Mouse (Mus musculus) right cerebral cortex, adult 18-20 months (tissue): ENCODE measurements around the gene Tbx1.
"Not testable (repeated sequence)": the region's sequence is repeated elsewhere in the genome, so short reads cannot be mapped to it uniquely, and the experiment has no call there.

Source experiments
- DNase-seq: peaks from one replicate; pipeline ENCODE4 v3.0.0; 2022; ENCODE audit warnings: mixed read lengths

Gene Tbx1

DNA sequence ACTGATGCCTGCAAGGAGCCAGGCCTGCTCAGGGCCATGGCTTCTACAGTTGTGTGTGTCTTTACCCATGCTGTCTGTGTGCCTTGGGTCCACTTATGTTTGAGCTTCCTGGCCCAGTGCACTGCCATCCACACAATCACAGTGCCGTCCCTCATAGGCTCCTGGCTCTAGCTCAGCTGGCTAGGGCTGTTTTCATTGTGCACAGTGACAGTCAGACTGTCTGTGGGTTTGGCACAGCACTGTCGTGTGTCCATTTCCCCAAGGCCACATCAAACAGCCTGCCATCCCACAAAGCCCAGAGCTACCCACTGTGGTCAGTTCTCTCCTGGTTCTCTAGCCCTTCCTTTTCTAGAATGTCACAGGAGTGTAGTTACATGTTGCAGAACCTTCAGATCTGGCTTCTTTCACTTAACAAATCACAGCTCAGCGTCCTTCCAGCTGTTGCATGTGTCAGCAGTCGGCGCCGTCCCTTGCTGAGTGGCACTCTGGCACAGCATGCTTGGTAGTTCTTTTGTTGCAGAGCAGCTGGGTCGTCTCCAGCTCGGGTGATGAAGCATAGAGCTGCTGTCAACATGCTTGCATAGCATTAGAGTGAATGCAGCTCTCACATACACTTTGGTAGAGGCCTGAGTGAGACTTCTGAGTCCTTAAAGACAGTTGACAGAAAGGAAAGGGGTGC is 47.2 kb downstream of the Tbx1 start:
- DNase-seq: peak; percentile 4

GRCm38 (mm10) chr16:18539281-18539680 is 51.2 kb downstream of the Tbx1 start:
- DNase-seq: no peak

DNA sequence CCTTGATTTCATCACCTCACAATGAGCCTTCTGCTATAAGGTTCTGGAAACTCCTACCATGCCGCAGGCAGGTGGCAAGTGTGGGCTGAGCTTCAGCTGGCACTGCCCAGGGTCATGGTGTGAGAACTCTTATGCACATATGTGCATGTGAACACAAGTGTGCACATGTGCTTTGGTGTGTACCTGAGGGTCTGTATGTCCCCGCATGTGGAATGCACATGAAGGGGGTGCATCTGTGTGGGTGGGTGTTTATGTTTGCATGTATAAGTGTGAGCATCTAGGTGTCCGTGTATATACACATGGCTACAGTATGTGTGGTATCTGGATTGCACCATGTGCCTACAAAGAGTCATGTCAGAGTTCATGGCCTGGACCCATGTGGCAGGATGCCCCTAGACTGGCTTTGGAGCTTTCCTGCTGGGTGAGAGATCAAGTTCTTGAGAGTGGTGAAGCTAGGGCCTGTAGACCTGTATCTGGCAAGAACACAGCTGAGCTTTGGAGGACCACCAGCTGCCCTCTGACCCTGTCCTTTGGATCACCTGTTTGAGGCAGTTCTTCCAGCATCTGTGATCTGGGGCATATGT is 53.0 kb downstream of the Tbx1 start:
- DNase-seq: no peak

GRCm38 (mm10) chr16:18533061-18533460 is 57.4 kb downstream of the Tbx1 start:
- not testable (repeated sequence) for DNase-seq
